Mouse (Mus musculus) heart, embryonic 16.5 days (tissue): ENCODE measurements at regions not wholly inside any gene's neighbourhood (a gene's known extent, or its start where the extent isn't known, plus 50 kb on each side); places are given as distances from the start of the nearest gene placed in this dataset.

Experiments
- ATAC-seq: fragments of 200-750 bp; cut with Nextera tagmentation; replicated peaks from 2 replicates; pipeline ENCODE4 v1.8.0; 2017; ENCODE audit warnings: moderate number of reproducible peaks; ENCODE audit not compliant: insufficient read depth, low FRiP score; ENCODE audit errors: extremely low read depth
- H3K27ac ChIP-seq: fragments of 300-500 bp; sonication (generic); 2 replicates; pipeline ENCODE4 v1.5.1; 2014; ENCODE audit warnings: mild to moderate bottlenecking, low read length, control low read depth, moderate library complexity
- H3K27me3 ChIP-seq: fragments of 300-500 bp; sonication (generic); 2 replicates; pipeline ENCODE4 v1.6.1; 2014; ENCODE audit warnings: low read length, mixed read lengths; ENCODE audit not compliant: control insufficient read depth, insufficient read depth
- H3K36me3 ChIP-seq: fragments of 300-500 bp; sonication (generic); 2 replicates; pipeline ENCODE4 v1.6.1; 2014; ENCODE audit not compliant: control insufficient read depth, insufficient read depth
- H3K4me1 ChIP-seq: fragments of 300-500 bp; sonication (generic); 2 replicates; pipeline ENCODE4 v1.6.1; 2014; ENCODE audit warnings: low read length, mixed read lengths; ENCODE audit not compliant: control insufficient read depth, insufficient read depth
- H3K4me2 ChIP-seq: fragments of 300-500 bp; sonication (generic); 2 replicates; pipeline ENCODE4 v1.6.1; 2014; ENCODE audit warnings: low read depth, mild to moderate bottlenecking, control low read depth, low read length
- H3K4me3 ChIP-seq: fragments of 300-500 bp; sonication (generic); 2 replicates; pipeline ENCODE4 v1.5.1; 2014; ENCODE audit warnings: mild to moderate bottlenecking, control low read depth, low read length
- H3K9ac ChIP-seq: fragments of 300-500 bp; sonication (generic); 2 replicates; pipeline ENCODE4 v1.6.1; 2014; ENCODE audit warnings: low read length, control low read depth
- H3K9me3 ChIP-seq: fragments of 300-500 bp; sonication (generic); replicated peaks from 2 replicates; pipeline ENCODE4 v1.6.1; 2016; ENCODE audit warnings: low read length; ENCODE audit not compliant: control insufficient read depth
- WGBS: fragments of 180-500 bp; shearing (Covaris S2); extraction: QIAGEN DNeasy Blood & Tissue Kit; methylation state at CpG from one replicate; pipeline ENCODE4 v1.1.7; 2014; 5-methylcytosine and 5-hydroxymethylcytosine counted together

GRCm38 (mm10) chr13:106318980-106319379 lies 617.8 kb downstream of the Ipo11 start:
- ATAC-seq: no peak
- H3K27me3 ChIP-seq: no peaks in the 10 kb centered on the region
- WGBS: 71% methylated on average over 3 of the region's 3 CpGs

GRCm38 (mm10) chr13:106318476-106318875 lies 618.3 kb downstream of the Ipo11 start:
- H3K9ac ChIP-seq: no peak overlapping the region
- 76% methylated on average over 6 of the region's 6 CpGs for WGBS
- H3K4me3 ChIP-seq: no peak overlapping the region
- H3K4me2 ChIP-seq: no peak overlapping the region
- no peaks in the 10 kb centered on the region for H3K27me3 ChIP-seq
- H3K9me3 ChIP-seq: no peaks in the 10 kb centered on the region
- H3K36me3 ChIP-seq: no peaks in the 10 kb centered on the region
- no peak overlapping the region for H3K27ac ChIP-seq
- no peak for ATAC-seq
- no peaks in the 10 kb centered on the region for H3K4me1 ChIP-seq

More at GRCm38 (mm10) chr13:106318980-106319379, 617.8 kb downstream of the Ipo11 start:
- no peak overlapping the region for H3K9ac ChIP-seq
- H3K27ac ChIP-seq: no peak overlapping the region
- no peaks in the 10 kb centered on the region for H3K4me1 ChIP-seq
- no peaks in the 10 kb centered on the region for H3K9me3 ChIP-seq
- no peaks in the 10 kb centered on the region for H3K36me3 ChIP-seq
- H3K4me2 ChIP-seq: no peak overlapping the region
- no peak overlapping the region for H3K4me3 ChIP-seq

GRCm38 (mm10) chr13:106317300-106317699 lies 619.5 kb downstream of the Ipo11 start:
- no peak overlapping the region for H3K9ac ChIP-seq
- no peak overlapping the region for H3K4me2 ChIP-seq
- no peaks in the 10 kb centered on the region for H3K27me3 ChIP-seq
- H3K27ac ChIP-seq: no peak overlapping the region
- no peaks in the 10 kb centered on the region for H3K4me1 ChIP-seq
- no peaks in the 10 kb centered on the region for H3K9me3 ChIP-seq
- WGBS: 60% methylated on average over 2 of the region's 2 CpGs
- H3K4me3 ChIP-seq: no peak overlapping the region
- no peak for ATAC-seq
- no peaks in the 10 kb centered on the region for H3K36me3 ChIP-seq

GRCm38 (mm10) chr13:106281181-106281580 lies 655.6 kb downstream of the Ipo11 start:
- Histone ChIP-seq H3K27me3 (no peaks in the 10 kb centered on the region), H3K4me1 (no peaks in the 10 kb centered on the region), H3K9ac (no peak overlapping the region), H3K27ac (no peak overlapping the region), H3K36me3 (no peaks in the 10 kb centered on the region), H3K4me3 (no peak overlapping the region), H3K4me2 (no peak overlapping the region), H3K9me3 (no peaks in the 10 kb centered on the region)
- 37% methylated on average over 3 of the region's 3 CpGs for WGBS
- ATAC-seq: no peak

GRCm38 (mm10) chr13:106259874-106260273 lies 676.9 kb downstream of the Ipo11 start:
- Histone ChIP-seq H3K9ac (no peak overlapping the region), H3K4me1 (no peaks in the 10 kb centered on the region), H3K36me3 (no peaks in the 10 kb centered on the region), H3K27me3 (no peaks in the 10 kb centered on the region), H3K27ac (no peak overlapping the region), H3K4me2 (no peak overlapping the region), H3K9me3 (no peaks in the 10 kb centered on the region), H3K4me3 (no peak overlapping the region)
- WGBS: 64% methylated on average over 1 of the region's 1 CpGs
- no peak for ATAC-seq
